Mouse (Mus musculus) cerebellum, adult 11 months (tissue): Measurements from ENCODE around the gene Abcc1.

ENCODE experiments used
- DNase-seq: peaks from one replicate; pipeline ENCODE4 v3.0.0; 2022

Gene Abcc1

DNA sequence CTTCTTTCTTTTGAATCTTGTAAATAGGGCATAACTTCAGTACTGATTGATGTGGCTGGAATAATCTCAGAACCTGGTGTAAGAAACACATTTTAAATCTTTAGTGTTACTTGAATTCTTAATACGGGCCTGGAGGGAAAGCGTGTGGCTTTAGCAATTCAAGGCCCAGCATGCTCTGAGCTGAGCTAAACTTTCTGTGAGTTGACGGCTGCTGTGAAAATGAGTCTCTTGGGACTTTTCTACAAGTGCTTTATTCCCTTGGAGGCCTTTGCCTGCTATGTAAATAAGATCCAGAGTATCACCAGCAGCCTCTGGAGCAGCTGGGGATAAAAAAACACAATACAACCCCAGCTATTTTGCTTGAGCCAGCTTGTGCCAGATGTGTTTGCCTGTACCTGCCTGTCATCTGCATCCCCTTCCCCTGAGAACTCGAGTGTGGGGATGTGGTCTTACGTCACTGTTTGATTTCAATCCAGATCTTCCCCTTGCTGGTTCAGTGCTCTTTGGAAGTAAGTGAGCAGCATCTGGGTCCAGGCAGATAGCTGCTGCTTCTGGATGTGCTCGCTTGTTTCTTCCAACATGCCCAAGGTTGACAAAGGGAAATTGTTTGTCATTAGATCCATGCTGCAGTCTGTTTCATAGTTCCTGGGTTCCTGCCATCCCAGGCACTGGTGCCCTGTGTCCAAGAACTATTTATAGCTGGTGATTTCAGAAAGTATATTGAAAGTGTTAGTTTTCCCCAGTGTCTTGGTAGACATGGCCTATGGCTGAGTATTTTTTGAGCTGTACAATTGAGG is 82.9 kb downstream of the Abcc1 start:
- DNase-seq = no peak

DNA sequence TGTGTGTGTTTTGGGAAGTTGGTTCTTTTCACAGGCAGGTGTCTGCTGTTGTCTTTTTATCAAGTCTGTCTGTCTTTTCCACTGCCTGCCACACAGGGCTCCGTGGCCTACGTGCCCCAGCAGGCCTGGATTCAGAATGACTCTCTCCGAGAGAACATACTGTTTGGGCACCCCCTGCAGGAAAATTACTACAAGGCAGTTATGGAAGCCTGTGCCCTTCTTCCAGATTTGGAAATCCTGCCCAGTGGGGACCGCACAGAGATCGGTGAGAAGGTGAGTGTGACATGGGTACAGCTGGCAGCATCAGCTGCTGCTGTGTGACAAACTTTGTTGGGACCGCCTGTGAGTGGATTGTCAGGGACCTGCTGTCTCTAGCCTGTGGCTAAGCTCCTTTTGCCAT is 83.8 kb downstream of the Abcc1 start:
- DNase-seq = no peak

DNA sequence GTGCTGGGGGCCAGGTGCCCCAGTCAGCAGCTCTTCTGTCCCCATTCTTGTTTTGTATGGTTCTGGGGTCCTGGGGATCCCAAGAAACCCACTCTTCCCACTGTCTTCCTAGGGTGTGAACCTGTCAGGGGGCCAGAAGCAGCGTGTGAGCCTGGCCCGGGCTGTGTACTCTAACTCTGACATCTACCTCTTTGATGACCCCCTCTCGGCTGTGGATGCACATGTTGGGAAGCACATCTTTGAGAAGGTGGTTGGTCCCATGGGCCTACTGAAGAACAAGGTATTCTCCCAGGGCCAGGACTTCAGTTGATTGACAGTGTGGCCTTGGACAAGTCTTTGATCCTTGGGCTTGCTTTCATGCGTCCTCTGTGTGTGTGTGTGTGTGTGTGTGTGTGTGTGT is 86.0 kb downstream of the Abcc1 start:
- no peak for DNase-seq

DNA sequence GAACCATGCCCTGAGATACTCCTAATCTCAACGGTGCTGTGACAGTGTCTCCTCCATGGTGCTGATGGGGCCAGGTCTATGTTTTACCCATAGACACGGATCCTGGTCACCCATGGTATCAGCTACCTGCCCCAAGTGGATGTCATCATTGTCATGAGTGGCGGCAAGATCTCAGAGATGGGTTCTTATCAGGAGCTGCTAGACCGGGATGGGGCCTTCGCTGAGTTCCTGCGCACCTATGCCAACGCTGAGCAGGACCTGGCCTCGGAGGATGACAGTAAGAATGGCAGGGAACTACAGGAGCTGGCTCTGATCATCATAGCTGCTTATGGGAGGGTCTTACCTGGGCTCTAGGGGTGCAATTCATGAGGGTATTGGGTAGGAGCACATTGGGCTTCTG is 86.9 kb downstream of the Abcc1 start:
- no peak for DNase-seq

DNA sequence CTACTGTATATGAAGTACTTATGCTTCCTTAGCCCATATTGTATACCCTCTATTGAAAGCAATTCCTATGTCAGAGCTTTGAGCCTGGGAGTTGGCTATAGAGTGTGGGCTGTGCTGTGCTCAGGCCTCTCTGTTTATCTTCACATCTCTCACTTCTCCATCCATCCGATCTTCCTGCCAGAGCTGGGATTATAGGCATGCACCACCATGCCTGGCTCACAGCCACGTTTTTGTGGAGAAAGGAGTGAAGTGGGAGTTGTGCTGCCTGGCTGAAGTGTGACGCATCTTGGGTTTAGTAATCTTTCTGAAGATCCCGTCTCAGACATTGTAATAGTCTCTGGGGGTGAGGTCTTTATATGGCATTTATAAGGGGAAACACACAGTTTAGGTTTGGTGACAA is 88.5 kb downstream of the Abcc1 start:
- DNase-seq = no peak

DNA sequence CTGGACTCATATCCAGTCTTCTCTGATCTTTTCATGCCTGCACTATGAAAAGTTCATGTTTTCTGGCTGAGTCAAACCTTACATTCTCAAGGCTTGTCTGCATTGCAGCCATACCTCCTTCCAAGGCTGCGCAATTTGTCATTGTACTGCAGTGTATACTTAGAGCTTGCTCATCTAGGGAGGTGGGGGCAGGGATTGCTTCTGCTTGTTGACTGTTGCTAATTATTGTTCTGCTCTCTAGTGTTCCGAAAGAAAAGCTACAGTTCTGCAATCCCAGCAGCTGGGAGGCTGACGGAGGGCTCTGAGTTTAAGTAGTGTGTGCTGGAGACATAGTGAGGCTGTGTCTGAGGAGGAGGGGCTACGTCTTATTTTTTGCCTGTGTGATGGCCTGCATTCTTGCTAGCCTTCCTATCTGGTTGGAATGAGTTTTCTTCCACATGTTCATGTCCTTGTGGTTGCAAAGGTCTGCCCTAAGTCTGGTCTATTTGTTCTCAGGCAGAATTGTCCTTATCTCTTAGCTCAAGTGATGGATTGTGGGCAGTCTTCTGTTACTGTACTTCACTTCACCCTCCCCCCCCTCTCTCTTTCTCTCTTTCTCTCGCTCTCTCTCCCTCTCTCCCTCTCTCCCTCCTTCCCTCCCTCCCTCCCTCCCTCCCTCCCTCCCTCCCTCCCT is 90.2 kb downstream of the Abcc1 start:
- DNase-seq = no peak

DNA sequence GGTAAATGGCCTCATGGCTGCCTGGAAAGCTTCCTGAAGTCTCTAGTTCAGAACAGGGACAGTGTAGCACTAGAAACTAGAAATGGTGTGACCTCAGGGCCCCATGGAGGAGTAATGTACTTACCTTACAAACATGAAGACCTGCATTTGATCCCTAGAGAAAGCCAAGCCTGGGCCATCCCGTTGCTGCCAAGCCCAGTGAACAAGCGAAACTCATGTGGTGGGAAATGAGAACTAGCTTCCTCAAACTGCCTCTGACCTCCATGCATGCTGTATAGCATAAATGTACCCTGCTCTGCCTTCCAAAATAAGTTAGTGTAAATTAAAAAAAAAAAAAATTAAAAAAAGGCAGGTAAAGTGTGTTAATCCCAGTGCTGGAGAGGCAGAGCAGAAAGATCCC is 101.2 kb downstream of the Abcc1 start:
- DNase-seq = no peak

DNA sequence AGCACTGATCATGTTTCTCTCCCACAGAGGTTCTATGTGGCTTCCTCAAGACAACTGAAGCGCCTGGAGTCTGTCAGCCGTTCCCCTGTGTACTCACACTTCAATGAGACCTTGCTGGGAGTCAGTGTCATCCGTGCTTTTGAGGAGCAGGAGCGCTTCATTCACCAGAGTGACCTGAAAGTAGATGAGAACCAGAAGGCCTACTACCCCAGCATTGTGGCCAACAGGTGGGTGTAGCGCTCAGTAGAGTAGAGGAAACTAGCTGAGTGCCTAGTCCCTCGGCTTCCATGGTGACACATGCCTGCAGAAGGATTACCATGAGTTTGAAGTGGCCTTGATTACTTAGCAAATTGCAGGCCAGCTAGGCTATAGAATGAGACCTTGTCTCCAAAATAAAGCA is 103.7 kb downstream of the Abcc1 start:
- DNase-seq = no peak

DNA sequence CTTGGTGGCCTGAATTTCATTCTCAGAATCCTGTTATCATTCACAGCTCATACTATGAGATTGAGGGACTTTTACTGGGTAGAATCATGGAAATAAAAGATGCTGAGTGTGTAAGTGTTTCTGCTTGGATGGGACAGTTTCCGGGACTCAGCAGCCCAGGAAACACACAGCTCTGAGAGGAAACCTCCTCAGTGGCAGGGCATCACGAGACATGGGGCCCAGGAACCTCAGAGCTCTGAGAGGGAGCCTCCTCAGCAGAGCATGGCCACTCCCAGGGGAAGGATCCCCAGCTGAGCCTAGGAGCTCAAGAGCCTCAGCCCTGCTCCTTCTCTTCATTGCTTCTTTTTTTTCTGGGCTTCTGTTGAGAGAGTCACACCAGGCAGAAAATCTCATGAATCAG is 107.0 kb downstream of the Abcc1 start:
- DNase-seq = no peak

DNA sequence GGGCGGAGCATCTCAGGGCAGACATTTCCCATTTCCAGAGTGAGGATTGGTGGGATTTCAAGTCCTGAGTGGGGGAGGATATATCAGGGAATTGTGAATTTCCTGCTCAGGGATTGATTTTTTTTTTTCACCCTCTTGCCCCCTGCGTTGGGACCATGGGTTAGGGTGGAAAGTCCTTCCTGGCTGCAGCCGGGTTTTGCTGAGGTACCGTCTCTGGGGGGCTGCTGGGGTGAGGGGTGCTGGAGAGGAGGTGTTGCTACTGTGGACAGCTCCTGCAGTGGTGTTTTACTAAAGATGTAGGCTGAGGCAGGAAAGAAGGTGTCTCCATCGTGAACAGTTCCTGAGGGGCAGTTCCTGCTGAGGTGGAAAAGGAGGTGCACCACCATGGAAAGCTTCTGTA is 107.5 kb downstream of the Abcc1 start:
- no peak for DNase-seq

DNA sequence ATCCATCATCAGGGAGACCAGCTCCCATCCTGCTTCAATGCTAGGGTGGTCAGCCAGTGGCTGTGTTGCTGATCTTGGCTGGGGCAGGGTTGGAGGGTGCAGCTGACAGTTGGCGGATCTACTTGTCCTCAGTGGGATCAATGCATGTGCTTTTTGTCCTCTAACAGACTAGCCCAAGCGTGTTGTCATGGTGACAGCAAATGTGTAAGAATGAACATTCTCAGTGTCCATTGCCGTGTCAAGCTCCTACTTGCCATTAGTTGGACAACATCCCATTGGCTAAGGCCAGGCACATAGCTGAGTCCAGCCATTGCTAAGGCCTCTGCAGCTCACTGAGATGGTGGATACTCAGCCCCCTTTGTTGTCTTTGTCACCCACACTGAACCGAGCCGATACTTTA is 110.8 kb downstream of the Abcc1 start:
- no peak for DNase-seq

DNA sequence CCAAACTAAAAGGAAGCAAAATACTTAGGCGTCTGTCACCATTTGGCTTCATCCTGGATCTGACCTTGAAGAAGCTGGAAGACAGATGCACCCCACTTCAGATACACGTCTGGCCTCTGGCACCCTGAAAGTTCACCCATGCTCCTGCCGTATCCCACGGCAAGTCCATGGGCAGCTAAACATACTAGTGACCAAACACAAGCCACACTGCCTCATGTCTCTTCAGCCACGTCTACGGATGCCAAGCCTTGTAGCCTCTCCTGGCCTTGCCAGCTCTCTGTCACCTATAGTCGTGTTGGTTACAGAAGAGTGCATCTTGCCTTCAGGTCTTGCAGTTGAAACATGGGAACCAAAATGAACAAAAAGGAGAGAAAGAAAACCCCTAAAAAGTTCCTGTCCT is 112.3 kb downstream of the Abcc1 start:
- no peak for DNase-seq

DNA sequence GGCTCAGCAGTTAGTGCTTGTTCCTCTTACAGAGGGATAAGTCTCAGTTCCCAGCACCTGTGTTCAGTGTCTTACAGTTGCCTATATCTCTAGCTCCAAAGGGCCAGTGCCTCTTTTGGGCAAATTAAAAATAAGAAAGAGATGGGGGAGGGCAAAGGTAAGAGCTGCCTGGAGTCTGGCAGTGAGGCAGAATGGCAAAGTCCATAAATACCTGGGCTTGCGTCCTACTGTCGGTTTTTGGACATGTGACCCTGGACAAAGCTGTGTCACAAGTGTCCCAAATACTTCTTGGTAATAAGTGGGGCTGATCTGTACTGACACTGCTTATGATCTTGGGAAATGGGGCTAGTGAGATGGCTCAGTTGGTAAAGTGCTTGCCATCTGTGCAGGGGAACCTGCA is 113.6 kb downstream of the Abcc1 start:
- no peak for DNase-seq

DNA sequence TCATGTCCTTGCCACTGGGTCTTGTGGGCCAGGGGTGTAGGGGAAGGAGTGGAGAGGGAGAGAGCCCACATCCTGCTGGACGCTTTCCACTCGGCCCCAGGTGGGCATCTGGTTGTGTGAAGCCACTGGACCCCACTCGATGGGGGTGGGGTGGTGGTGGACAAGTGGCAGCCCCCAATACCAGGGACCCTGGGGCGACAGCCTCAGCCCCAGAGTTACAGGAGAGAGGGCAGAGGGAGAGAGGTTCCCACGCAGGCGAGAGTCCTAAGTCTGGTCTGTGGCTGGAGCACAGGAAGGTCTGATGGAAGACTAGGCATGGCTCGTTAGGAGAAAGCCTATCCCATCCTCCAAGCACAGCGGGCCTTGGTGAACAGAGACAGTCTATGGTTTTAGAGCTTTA is 114.7 kb downstream of the Abcc1 start:
- no peak for DNase-seq

DNA sequence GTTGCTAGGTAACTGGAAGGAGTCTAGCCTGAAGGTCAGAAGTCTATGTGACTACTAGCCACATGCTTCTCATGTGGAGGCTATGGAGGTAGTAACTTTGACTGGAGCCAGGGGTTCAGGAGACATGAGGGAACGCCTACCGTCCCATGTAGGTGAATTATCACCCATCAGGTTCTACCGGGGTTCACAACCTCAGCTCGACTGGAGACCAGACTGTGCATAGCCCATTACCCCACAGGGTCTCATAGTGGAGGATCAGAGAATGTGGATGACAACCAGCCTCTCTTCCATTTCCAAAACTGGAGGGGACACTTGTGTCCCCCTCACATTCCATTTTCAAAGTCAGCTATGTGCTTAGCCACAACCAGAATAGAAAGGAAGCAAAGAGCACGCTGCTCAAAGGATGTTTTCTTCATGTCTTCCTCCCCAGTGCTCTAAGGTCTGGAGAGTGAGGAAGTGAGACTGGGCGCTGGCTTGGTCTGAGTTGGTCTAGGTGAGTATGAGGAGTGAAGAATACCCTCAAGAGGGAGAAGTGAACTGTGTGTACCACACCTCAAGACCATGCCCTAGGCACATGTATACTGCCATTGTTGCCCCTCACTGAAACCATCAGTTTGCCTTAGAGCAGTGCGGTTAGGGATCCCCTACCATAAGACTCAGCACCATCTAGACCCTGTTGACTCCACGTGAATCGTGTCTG is 115.5 kb downstream of the Abcc1 start:
- no peak for DNase-seq

DNA sequence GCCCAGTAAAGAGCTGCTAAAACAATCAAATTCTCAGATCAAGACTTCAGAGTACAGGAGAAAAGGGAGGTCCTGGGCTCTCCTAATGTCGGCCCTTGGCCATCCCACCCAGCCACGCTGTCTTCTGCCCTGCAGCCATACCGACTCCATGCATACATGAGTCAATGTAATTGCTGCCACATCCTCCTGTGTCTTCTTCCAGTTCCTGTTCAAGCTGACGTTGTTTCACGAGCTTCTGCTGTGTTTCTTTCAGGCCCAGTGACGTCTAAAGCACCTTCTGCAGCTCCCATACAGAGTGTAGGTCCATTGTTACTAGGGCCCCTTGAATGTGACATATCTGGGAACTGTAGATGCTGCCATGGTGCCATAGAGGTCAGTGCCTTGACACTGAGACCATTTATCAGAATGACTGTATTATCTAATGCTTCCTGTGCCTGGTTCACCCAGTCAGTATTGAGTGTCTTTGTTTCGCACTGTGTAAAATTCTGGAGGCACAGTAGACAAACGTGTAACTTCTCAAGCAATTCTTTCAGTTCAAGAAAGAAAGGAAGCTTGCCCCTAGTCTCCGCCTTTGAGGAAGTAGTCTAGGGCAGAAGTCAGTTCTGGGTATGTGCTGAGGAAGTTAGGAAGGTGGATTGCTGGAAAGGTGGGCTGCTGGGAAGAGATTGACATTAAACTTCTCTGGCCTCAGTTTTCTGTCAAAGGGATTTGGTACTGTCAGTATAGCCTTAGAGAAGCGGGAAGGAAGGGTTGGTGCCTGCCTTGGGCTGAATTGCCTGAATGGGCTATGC is 116.3 kb downstream of the Abcc1 start:
- no peak for DNase-seq

DNA sequence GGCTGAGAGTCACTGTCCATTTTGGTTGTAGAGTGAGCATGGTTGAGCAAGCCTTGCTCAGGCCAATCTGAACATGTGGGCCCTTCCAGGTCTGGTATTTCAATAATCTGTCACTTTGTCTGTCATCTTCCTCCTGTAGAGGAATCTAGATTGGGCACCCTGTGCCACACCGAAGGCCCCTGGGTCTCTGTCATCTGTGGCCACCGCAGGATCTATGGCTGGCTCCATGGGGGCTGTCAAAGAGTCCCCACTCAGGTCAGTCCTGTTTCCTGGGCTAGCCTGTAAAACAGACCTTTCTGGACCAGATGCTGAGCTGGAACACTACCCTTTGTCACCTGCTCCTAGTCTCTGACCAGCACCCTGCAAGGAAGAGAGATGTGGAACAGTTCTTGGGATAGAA is 118.3 kb downstream of the Abcc1 start:
- no peak for DNase-seq

DNA sequence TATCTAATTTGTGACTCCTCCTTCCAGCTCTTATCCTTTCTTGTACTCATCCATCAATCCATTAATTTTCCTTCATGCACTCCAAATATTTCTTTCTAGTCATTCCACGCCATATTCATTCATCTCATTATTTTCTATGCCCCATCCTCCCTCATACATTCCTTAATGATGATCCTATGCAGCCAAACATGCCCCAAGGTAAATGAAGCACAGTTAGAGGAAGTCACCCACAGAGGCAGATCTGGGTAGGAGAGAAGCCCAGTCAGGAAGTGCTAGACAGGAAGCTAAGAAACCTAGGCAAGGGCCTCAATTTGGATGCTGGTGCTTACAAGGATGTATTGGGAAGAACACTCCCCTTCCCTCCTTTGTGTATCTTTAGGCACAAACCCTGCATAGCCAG is 121.9 kb downstream of the Abcc1 start:
- DNase-seq = no peak

DNA sequence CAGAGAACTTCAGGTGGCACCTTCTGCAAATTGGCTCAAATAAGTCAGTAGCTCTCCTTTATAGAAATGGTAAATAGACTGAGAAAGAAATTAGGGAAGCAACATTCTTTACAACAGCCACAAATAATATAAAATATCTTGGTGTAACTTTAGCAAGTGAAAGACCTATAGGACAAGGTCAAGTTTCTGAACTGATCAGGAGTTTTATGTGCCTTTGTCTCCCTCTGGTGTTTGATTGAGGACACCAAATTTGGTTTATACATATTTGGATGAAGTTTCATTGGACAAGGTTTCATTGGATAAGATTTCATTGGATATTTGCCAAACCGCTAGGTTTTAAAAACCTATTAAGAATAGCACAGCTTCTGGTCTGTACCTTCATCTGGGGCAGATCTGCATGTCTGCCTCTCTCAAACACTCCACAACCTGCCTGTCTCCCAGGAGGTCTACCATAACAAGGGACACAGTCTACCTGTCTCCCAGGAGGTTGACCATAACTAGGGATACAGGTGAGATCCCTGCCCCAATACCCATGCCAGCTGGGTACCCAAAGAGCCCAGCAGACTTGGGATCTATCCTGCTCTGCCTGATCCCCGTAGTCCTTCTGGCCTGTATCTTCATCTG is 132.2 kb downstream of the Abcc1 start:
- DNase-seq = no peak

DNA sequence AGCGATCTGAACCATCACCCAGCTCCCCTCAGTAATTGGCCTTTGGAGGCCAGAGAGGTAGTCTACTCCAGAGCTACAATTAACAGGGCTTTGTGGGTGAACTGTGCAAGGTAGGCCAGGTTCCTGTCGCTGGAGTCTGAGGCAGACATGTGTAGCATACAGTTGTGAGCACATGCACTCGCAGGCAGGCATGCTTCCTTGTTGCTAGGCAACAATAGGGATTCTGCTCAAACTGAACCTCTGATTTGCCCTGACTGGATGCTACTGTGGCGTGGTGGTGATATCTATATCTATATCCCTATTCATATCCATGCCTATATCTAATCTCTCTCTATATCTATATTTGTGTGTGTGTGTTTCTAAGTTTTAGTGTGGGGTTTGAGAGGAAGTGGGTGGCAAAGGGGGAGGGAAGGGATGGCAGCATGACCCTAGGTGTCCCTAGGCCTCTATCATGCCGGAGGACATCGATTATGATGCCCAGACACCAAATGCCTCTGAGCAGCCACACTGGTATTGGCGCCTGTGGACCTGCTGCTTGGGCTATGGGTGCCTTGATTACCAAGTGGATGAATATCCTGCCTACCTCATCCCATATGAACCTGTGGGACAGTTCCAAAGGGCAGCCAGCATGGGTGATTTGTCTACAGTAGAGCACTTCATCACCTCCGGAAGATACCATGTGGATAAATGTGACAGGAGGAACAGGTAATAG is 140.4 kb downstream of the Abcc1 start:
- DNase-seq = no peak

DNA sequence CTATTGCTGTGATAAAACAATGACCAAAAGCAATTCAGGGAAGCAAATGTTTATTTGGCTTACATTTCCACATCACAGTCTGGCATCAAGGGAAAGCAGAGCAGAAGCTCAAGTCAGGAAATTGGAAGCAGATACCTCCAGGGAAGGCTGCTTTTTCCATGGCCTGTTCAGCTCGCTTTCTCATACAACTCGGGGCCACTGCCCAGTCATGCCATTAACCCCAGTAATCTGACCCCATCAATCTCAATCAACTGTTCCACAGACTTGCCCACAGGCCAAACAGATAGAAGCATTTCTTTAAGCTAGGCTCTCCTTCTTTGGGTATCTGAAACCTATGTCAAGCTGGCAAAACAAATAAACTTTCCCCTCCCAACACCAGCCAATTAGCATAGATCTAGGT is 145.1 kb downstream of the Abcc1 start:
- no peak for DNase-seq
